Comparison of ENCODE assay signal across 24 mouse cellular contexts in genomic region chr6:145655678-145656077, GRCm38 (mm10). TPM values are rescaled to one million over a fixed set of nuclear protein-coding genes. Genes with fewer than 3 reads are reported as not detected.
DNase-seq lines count a peak whose midpoint lies in the region; ATAC-seq and TF ChIP-seq lines count a peak whose summit lies in the region.
"Had no signal": no experiment of that assay in that cellular context is flagged by ENCODE, and none has a peak within 500 bp of the region (broad histone marks: within the 10 kb centered on the region; RNA-seq: fewer than 3 reads in every experiment).

No protein-coding gene starts in this region.

- ATAC-seq in liver, postnatal 0 days: no peak
- ATAC-seq in liver, embryonic 12.5 days: no peak
- peak; percentile 44; the same call in 1 of the 2 replicates for ATAC-seq in megakaryocyte, adult 5-6 weeks (ENCODE audit: poor library complexity, severe bottlenecking)
- ATAC-seq: intestine, embryonic 15.5 days; midbrain, embryonic 15.5 days had no signal

- TF ChIP-seq POLR2A in MEL (IDR thresholded peaks at IDR 0.05; ENCODE audit: control insufficient read depth in 1 of 2, insufficient read depth in 1 of 2, low read depth in 1 of 2, low read length in 2 of 2, poor library complexity in 1 of 2): no peak

- no peaks in the 10 kb centered on the region for H3K27me3 ChIP-seq in heart, embryonic 10.5 days (ENCODE audit: insufficient read depth, poor library complexity, severe bottlenecking)
- no peaks in the 10 kb centered on the region for H3K27me3 ChIP-seq in liver, postnatal 0 days (ENCODE audit: insufficient read depth, low read length)
- H3K27me3 ChIP-seq in liver, embryonic 12.5 days (replicated peaks): no peaks in the 10 kb centered on the region
- H3K27me3 ChIP-seq in MEL (ENCODE audit: control insufficient read depth in 1 of 2, insufficient read depth in 2 of 2, low read length in 2 of 2): no peaks in the 10 kb centered on the region
- H3K27me3 ChIP-seq: embryonic facial prominence, embryonic 12.5 days; hindbrain, embryonic 12.5 days; intestine, embryonic 15.5 days; limb, embryonic 13.5 days; midbrain, embryonic 15.5 days had no signal

- no peak for TF ChIP-seq EP300 in liver, postnatal 0 days (IDR thresholded peaks at IDR 0.05; ENCODE audit: low read depth)
- TF ChIP-seq EP300 in MEL (IDR thresholded peaks at IDR 0.05; ENCODE audit: low read depth in 1 of 2, low read length in 2 of 2): no peak

- no peaks in the 10 kb centered on the region for H3K9me3 ChIP-seq in heart, embryonic 10.5 days
- peaks cover 4% of the 10 kb centered on the region; the same call in 1 of the 2 replicates for H3K9me3 ChIP-seq in liver, postnatal 0 days (ENCODE audit: low read length)
- H3K9me3 ChIP-seq in liver, embryonic 12.5 days (replicated peaks): 0 out of 2 replicates have a peak, but pooled peaks cover 8% of the 10 kb centered on the region
- H3K9me3 ChIP-seq in MEL (replicated peaks; ENCODE audit: insufficient read depth, low read length): no peaks in the 10 kb centered on the region
- H3K9me3 ChIP-seq: embryonic facial prominence, embryonic 12.5 days; intestine, embryonic 15.5 days; midbrain, embryonic 15.5 days had no signal

- H3K4me1 ChIP-seq in heart, embryonic 10.5 days: peaks cover 11% of the 10 kb centered on the region; the same call in 1 of the 2 replicates
- H3K4me1 ChIP-seq in liver, postnatal 0 days (ENCODE audit: insufficient read depth): no peaks in the 10 kb centered on the region; the same call in 1 of the 2 replicates
- no peaks in the 10 kb centered on the region for H3K4me1 ChIP-seq in liver, embryonic 12.5 days
- H3K4me1 ChIP-seq in MEL (ENCODE audit: control insufficient read depth in 1 of 2, insufficient read depth in 2 of 2, low read length in 2 of 2): no peaks in the 10 kb centered on the region
- H3K4me1 ChIP-seq: embryonic facial prominence, embryonic 12.5 days; intestine, embryonic 15.5 days; limb, embryonic 13.5 days had no signal

- no peaks in the 10 kb centered on the region for H3K36me3 ChIP-seq in heart, embryonic 10.5 days
- H3K36me3 ChIP-seq in liver, postnatal 0 days (replicated peaks; ENCODE audit: insufficient read depth, low read length): no peaks in the 10 kb centered on the region
- no peaks in the 10 kb centered on the region for H3K36me3 ChIP-seq in liver, embryonic 12.5 days
- no peaks in the 10 kb centered on the region for H3K36me3 ChIP-seq in MEL (ENCODE audit: control insufficient read depth in 1 of 2, insufficient read depth in 2 of 2, low read length in 2 of 2)
- H3K36me3 ChIP-seq: embryonic facial prominence, embryonic 12.5 days; G1E; hindbrain, embryonic 12.5 days; intestine, embryonic 15.5 days; limb, embryonic 13.5 days; midbrain, embryonic 15.5 days had no signal

- no peak overlapping the region for H3K4me3 ChIP-seq in heart, embryonic 10.5 days
- H3K4me3 ChIP-seq in liver, postnatal 0 days (ENCODE audit: low read depth, low read length): no peak overlapping the region
- no peak overlapping the region for H3K4me3 ChIP-seq in liver, embryonic 12.5 days
- no peak overlapping the region for H3K4me3 ChIP-seq in MEL (ENCODE audit: control insufficient read depth in 1 of 2, insufficient read depth in 1 of 2, low read depth in 2 of 2, low read length in 2 of 2)
- H3K4me3 ChIP-seq: embryonic facial prominence, embryonic 12.5 days; hindbrain, embryonic 12.5 days; intestine, embryonic 15.5 days; limb, embryonic 13.5 days; midbrain, embryonic 15.5 days had no signal

- intact Hi-C loops in heart, postnatal 10 days (cut with DNase I): no loop called here

- peak; percentile 61 for DNase-seq in heart, embryonic 10.5 days (ENCODE audit: low spot score)
- no peak for DNase-seq in heart, postnatal 10 days
- no peak for DNase-seq in liver, postnatal 0 days
- peak; percentile 11 for DNase-seq in MEL (ENCODE audit: low read depth, low spot score)
- DNase-seq in right cerebral cortex, postnatal 25 days: no peak
- DNase-seq: adrenal gland, adult 8-10 months; cerebellum, adult 8-10 months; gastrocnemius, postnatal 25 days; kidney, postnatal 14 days; lung, adult 18-20 months; thymus, adult 18-20 months had no signal

- H3K4me2 ChIP-seq in liver, postnatal 0 days (ENCODE audit: low read depth, low read length): no peak overlapping the region
- no peak overlapping the region for H3K4me2 ChIP-seq in liver, embryonic 12.5 days
- H3K4me2 ChIP-seq: embryonic facial prominence, embryonic 12.5 days; hindbrain, embryonic 12.5 days; intestine, embryonic 15.5 days; limb, embryonic 13.5 days; midbrain, embryonic 15.5 days had no signal

- H3K79me2 ChIP-seq in MEL (ENCODE audit: control insufficient read depth, insufficient read depth, low read length, poor library complexity): no peaks in the 10 kb centered on the region

- no peak overlapping the region for H3K27ac ChIP-seq in heart, embryonic 10.5 days
- H3K27ac ChIP-seq in liver, postnatal 0 days (ENCODE audit: low read depth): no peak overlapping the region
- no peak overlapping the region for H3K27ac ChIP-seq in liver, embryonic 12.5 days
- no peak overlapping the region for H3K27ac ChIP-seq in MEL (ENCODE audit: control insufficient read depth, low read depth, low read length)
- H3K27ac ChIP-seq: embryonic facial prominence, embryonic 12.5 days; hindbrain, embryonic 12.5 days; intestine, embryonic 15.5 days; limb, embryonic 13.5 days; midbrain, embryonic 15.5 days had no signal

- no peak overlapping the region for H3K9ac ChIP-seq in liver, postnatal 0 days (replicated peaks)
- no peak overlapping the region for H3K9ac ChIP-seq in liver, embryonic 12.5 days
- H3K9ac ChIP-seq in MEL (ENCODE audit: control insufficient read depth, low read depth, low read length, poor library complexity, severe bottlenecking): no peak overlapping the region
- H3K9ac ChIP-seq: embryonic facial prominence, embryonic 12.5 days; hindbrain, embryonic 12.5 days; intestine, embryonic 15.5 days; limb, embryonic 13.5 days; midbrain, embryonic 15.5 days had no signal

- TF ChIP-seq CTCF in liver, postnatal 0 days (IDR thresholded peaks at IDR 0.05; ENCODE audit: low read depth): peak; percentile 39
- TF ChIP-seq CTCF in MEL (IDR thresholded peaks at IDR 0.05 in 2 of 3, conservative IDR thresholded peaks at IDR 0.05 in 1 of 3; ENCODE audit: control insufficient read depth in 1 of 3, insufficient read depth in 1 of 3, low read depth in 2 of 3, low read length in 3 of 3, poor library complexity in 1 of 3, severe bottlenecking in 1 of 3): peak in 2 of 3 experiments; percentile 27 to 29; a peak in 3 of 6 replicates

- 90% methylated on average over 1 of the region's 1 CpGs for WGBS in heart, embryonic 10.5 days
- 80% methylated on average over 1 of the region's 1 CpGs for WGBS in liver, postnatal 0 days (ENCODE audit: insufficient replicate concordance)
- WGBS in liver, embryonic 12.5 days (ENCODE audit: insufficient replicate concordance): 65% methylated on average over 1 of the region's 1 CpGs

- TF ChIP-seq RAD21 in MEL (IDR thresholded peaks at IDR 0.05; ENCODE audit: low read depth, low read length): no peak; the same call in none of the 2 replicates

TF ChIP-seq in MEL, 35 proteins besides CTCF, POLR2A, EP300 and RAD21:
- no peak for TF ChIP-seq ZNF384 (IDR thresholded peaks at IDR 0.05; ENCODE audit: low read depth, low read length)
- peak; percentile 26; the same call in 1 of the 2 replicates for TF ChIP-seq SMC3 (IDR thresholded peaks at IDR 0.05; ENCODE audit: low read depth, low read length)

RNA-seq across cellular contexts. Expression of gene Tuba3b, which starts 40.1 kb away (rescaled TPM):
- 0.08 TPM in 1 of 2 replicates, not detected in the other for polyA plus RNA-seq in heart, embryonic 10.5 days (2016; fragmentation: Nextera tagmentation; extraction: Ambion mirVana)
- total RNA-seq in heart, postnatal 10 days (2021): under 1 TPM; 0.27 to 0.38 TPM
- polyA plus RNA-seq in liver, postnatal 0 days (2015; fragmentation: Nextera tagmentation; extraction: Ambion mirVana): not detected in 2 replicates
- not detected in 2 replicates for polyA plus RNA-seq in liver, embryonic 12.5 days (2016; fragmentation: Nextera tagmentation; extraction: Ambion mirVana)
- total RNA-seq in MEL (2012; rRNA removed): 0.16 and 0.23 TPM in 2 replicates
- under 1 TPM in 1 of 2 experiments, not detected in 1; 0.06 TPM for polyA plus RNA-seq in MEL (2012; ENCODE audit: insufficient read depth in 1 of 2, insufficient read length in 2 of 2, low read depth in 1 of 2, low replicate concordance in 2 of 2, missing spikeins in 1 of 2)
- not detected in 2 replicates for total RNA-seq in megakaryocyte, adult 5-6 weeks (2015)
- not detected in 2 replicates for total RNA-seq in megakaryocyte, adult 5-6 weeks (2017)
- total RNA-seq: common myeloid progenitor, adult 5-6 weeks; G1E; gastrocnemius, postnatal 25 days; layer of hippocampus, postnatal 10 days; megakaryocyte progenitor cell, adult 5-6 weeks had no signal
- polyA plus RNA-seq: embryonic facial prominence, embryonic 12.5 days; G1E; hindbrain, embryonic 12.5 days; intestine, embryonic 15.5 days; limb, embryonic 13.5 days; midbrain, embryonic 15.5 days; urinary bladder, adult 2 months had no signal

RNA-seq across cellular contexts. Expression of gene Lmntd1, which starts 41.6 kb away (rescaled TPM):
- 2.3 and 3.6 TPM in 2 replicates for polyA plus RNA-seq in heart, embryonic 10.5 days (2016; fragmentation: Nextera tagmentation; extraction: Ambion mirVana)
- 1 to 10 TPM; 1.5 TPM for total RNA-seq in heart, postnatal 10 days (2021)
- not detected in 2 replicates for polyA plus RNA-seq in liver, postnatal 0 days (2015; fragmentation: Nextera tagmentation; extraction: Ambion mirVana)
- polyA plus RNA-seq in liver, embryonic 12.5 days (2016; fragmentation: Nextera tagmentation; extraction: Ambion mirVana): not detected in 2 replicates
- not detected in 2 replicates for total RNA-seq in MEL (2012; rRNA removed)
- polyA plus RNA-seq in MEL (2012; ENCODE audit: insufficient read depth in 1 of 2, insufficient read length in 2 of 2, low read depth in 1 of 2, low replicate concordance in 2 of 2, missing spikeins in 1 of 2): not detected
- total RNA-seq in megakaryocyte, adult 5-6 weeks (2015): not detected in 2 replicates
- not detected in 2 replicates for total RNA-seq in megakaryocyte, adult 5-6 weeks (2017)
- total RNA-seq: common myeloid progenitor, adult 5-6 weeks; megakaryocyte progenitor cell, adult 5-6 weeks had no signal
- polyA plus RNA-seq: C2C12, G1E had no signal

Comparison
In these comparisons a context has a peak if more than half of its experiments do, and no peak if none do; other contexts are left out.
1. DNase-seq: peak in heart, embryonic 10.5 days (single experiment) and MEL (single experiment); none in heart, postnatal 10 days (0 of 2), liver, postnatal 0 days (single experiment) and right cerebral cortex, postnatal 25 days (single experiment).